Mouse (Mus musculus) liver, embryonic 14.5 days (tissue): Measurements from ENCODE around the gene Pqlc2.

Source experiments
- CTCF ChIP-seq: IDR thresholded peaks from 2 replicates; pipeline ENCODE4 v1.5.1; 2016; ENCODE audit warnings: antibody characterized with exemption, low read depth, control low read depth
- EP300 ChIP-seq: IDR thresholded peaks from 2 replicates; pipeline ENCODE4 v1.6.1; 2016; ENCODE audit warnings: antibody characterized with exemption, low read depth

GRCm38 (mm10) chr4:139343718-139344117, 33.2 kb upstream of the Pqlc2 start:
- no peak for TF ChIP-seq CTCF
- no peak for TF ChIP-seq EP300
